Mouse (Mus musculus): ENCODE measurements at regions not wholly inside any gene's neighbourhood (a gene's known extent, or its start where the extent isn't known, plus 50 kb on each side); places are given as distances from the start of the nearest gene placed in this dataset.

GRCm38 (mm10) chr13:47868656-47869055 is 392.4 kb upstream of the Id4 start:
- TF ChIP-seq CTCF (IDR thresholded peaks at IDR 0.05; ENCODE audit: low read depth) (no peak), EP300 (IDR thresholded peaks at IDR 0.05; ENCODE audit: low read depth) (no peak)
